Mouse (Mus musculus) right cerebral cortex, postnatal 36 days (tissue): ENCODE data around the gene Wdr76.
"Not testable (repeated sequence)": the region's sequence is repeated elsewhere in the genome, so short reads cannot be mapped to it uniquely, and the experiment has no call there.

Source experiments
- DNase-seq, 2 experiments: peaks; one replicate each; pipeline ENCODE4 v3.0.0; 2022; ENCODE audit warnings: low spot score in 2 of 2, mixed read lengths in 1 of 2

Wdr76 gene

GRCm38 (mm10) chr2:121505942-121506882 lies at the start of gene Wdr76, which contains the start of gene Mfap1a:
Gene Wdr76, plus strand, starts transcription at chr2:121506723.
Gene Mfap1a, minus strand, starts transcription at chr2:121506665.
- DNase-seq, result peak; percentile 78 to 87

DNA sequence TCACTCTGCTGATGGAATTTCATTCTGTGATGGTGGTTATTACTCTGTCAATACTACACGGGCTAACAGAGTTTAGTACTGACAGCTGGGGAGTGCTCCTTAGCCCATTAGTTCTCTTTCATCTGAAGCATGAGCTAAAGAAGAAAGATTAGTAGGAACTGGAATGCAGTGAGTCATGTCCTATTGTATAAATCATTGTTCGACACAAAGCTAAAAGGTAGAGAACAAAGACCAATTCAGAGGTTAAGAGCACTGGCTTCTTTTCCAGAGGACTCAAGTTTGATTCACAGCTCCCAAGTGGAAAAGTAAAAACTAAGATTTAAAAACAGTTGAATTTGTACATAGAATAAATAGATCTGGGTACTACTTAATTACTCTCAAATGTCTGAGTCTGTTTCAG lies 46.5 kb upstream of the Wdr76 start:
- DNase-seq, result no peak

GRCm38 (mm10) chr2:121468982-121469381 lies 37.5 kb upstream of the Wdr76 start:
- DNase-seq, result not testable (repeated sequence)

- not testable (repeated sequence) for DNase-seq
Measured at GRCm38 (mm10) chr2:121472783-121473182, 33.7 kb upstream of the Wdr76 start.

GRCm38 (mm10) chr2:121473301-121474179 lies 33.0 kb upstream of the Wdr76 start, which contains the start of gene Mfap1b:
Gene Mfap1b, minus strand, starts transcription at chr2:121474067.
- DNase-seq, result peak; percentile 80 to 88

GRCm38 (mm10) chr2:121474180-121474535 lies 32.4 kb upstream of the Wdr76 start:
- no peak for DNase-seq

DNA sequence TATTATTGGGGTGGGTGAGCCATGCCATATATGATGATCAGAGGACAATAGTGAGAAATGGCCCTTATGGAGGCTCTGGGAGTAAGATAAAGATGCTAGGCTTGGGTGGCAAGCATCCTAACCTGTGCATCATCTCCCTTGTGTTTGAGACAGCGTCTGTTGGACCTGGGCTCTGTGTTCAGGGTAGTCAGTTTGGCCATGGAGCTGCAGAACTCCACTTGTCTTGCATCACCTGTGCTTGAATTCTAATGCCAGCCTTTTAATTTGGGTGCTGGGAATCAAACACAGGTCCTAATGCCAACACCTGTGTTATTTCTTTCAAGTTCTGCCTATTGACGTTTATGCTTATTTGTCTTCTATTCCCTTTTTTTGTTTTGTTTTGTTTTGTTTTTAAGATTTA lies 31.2 kb upstream of the Wdr76 start:
- not testable (repeated sequence) for DNase-seq

DNA sequence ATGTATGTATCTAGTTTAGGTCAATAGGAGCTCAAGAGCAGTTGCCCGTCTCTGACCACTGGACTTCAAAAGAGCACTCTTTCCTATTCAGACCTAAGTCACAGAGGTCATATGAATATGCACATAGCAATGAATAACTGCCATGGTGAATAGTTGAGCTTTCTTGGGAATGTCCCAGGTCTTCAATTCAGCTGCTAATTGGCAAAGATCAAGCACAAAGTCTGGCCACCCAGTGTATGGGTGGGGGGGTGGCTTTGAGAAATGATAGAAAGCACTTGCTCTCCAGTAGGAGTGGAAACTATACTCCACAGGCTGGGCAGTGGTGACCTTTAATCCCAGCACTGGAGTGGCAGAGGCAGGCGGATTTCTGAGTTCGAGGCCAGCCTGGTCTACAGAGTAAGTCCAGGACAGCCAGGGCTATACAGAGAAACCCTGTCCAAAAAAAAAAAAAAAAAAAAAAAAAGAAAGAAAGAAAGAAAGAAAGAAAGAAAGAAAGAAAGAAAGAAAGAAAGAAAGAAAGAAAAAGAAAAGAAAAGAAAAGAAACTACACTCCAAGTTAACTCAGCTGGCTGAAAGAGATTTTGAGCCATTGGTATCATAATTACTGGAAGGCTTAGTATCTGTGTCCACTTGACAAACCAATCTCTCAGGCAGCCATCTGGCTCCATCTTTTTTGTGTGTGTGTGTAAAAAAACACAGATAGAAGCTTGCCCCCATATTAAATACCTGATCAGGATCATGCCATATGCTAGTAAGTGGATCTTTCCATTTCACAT lies 28.8 kb upstream of the Wdr76 start:
- no peak for DNase-seq

- DNase-seq, result no peak
Measured at GRCm38 (mm10) chr2:121480498-121480897, 26.0 kb upstream of the Wdr76 start.

DNA sequence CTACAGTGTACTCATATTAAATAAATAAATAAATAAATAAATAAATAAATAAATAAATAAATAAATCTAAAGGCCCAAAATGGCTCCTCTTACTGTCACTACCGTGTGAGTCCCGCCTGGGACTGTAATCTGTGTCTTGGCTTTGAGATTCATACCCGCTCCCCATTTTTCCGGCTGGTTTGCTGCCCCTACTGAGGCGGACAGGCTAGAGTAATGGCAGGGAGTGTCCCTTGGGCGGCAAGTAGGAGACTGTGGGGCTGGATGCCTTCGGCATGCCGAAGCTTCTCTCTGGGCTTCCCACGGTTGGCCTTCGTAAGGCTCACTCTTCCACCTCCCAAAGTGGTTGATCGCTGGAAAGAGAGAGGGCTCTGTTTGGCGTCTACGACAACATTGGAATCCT lies 25.6 kb upstream of the Wdr76 start:
- not testable (repeated sequence) for DNase-seq

GRCm38 (mm10) chr2:121483576-121483975 lies 22.9 kb upstream of the Wdr76 start:
- DNase-seq, result no peak

DNA sequence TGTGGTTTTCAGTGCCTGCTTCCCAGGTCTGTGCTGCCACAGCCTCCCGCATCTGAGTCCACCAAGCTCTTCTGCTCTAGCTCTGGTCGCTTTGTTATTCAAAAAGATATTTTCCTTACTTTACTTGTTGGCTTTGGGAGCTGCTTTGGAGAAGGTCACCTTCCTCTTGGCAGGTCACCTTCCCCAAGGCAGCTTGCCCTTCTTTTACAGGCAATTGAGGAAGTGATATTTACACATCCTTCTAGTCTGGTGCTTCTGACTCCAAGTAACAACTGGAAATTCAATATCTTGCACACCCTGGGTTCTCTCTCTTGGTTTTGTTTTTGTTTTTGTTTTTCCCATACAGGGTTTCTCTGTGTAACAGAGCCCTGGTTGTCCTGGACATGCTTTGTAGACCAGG lies 22.1 kb upstream of the Wdr76 start:
- not testable (repeated sequence) for DNase-seq

DNA sequence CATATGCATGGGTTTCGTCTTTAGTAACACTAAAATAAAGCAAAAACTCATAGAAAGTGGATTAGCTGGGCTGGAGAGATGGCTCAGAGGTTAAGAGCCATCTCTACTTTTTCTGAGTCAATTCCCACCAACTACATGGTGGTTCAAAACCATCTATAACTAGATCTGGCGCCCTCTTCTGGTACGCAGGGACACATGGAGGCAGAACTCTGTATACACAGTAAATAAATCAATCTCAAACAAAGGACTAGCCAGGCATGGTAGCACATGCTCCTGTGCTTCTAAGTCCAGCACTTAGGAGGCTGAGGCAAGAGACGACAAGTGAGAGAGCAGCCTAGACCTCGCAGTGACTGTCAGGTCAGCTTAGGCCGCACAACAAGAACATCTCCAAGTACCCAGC lies 5.0 kb upstream of the Wdr76 start:
- DNase-seq, result not testable (repeated sequence)

DNA sequence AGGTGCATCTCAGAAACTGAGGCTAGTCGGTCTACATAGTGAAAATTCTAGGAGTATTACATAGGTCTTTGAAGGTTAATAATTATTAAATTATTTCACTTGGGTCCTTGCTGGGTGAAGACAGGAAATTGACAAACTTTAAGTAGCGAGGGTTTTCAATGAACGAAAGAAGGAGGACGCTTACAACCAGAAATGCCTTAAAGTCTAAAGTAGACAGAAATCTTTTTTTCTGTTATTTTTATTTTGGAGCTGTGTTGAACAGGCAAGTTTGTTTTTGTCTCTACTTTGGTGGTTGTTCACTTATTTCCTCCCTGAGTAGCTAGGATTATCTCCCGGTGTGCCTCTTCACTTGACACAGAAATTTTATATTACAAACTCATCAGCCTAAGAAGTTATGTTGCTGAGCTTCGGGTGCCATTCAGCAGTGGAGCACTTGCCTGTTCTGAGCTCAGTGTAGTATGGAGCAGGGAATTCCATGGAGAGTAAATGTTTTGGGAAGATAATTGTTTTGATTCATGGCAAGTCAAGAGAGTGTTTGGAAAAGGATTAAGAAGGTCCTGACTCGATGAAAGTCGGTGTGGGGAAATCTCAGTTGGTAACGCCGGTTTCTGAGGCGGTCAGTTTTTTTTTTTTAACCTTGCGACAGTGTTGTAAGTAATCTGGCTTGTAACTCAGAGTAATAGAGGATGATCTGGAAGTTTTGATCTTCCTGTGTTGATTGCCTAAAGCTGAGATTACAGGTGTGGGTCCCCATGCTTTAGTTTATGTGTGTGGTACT lies 839 bp downstream of the Wdr76 start:
- no peak for DNase-seq

- DNase-seq, result no peak
Measured at GRCm38 (mm10) chr2:121507951-121508330, 1.4 kb downstream of the Wdr76 start.

- peak; percentile 28 to 46 for DNase-seq
Measured at GRCm38 (mm10) chr2:121509584-121509983, 3.1 kb downstream of the Wdr76 start.

DNA sequence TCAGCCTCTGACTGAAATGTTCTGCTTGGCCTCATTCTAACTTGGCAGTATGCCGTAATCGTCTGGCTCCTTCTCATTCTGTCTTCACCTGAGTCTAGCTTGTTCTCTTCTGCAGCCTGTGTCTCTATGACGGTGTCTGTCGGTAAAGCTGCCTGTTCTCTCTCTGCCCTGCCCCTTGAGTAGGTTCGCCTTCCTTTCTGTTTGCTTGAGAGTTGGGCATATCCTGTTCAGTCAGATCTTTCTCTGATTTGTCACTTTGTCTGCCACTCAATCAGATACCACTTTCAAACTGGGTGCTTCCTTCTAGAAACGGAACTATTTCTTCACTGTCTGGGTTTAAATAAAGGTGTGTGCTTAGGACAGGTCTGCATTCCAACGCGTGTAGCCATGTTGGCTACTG lies 4.9 kb downstream of the Wdr76 start:
- no peak for DNase-seq

DNA sequence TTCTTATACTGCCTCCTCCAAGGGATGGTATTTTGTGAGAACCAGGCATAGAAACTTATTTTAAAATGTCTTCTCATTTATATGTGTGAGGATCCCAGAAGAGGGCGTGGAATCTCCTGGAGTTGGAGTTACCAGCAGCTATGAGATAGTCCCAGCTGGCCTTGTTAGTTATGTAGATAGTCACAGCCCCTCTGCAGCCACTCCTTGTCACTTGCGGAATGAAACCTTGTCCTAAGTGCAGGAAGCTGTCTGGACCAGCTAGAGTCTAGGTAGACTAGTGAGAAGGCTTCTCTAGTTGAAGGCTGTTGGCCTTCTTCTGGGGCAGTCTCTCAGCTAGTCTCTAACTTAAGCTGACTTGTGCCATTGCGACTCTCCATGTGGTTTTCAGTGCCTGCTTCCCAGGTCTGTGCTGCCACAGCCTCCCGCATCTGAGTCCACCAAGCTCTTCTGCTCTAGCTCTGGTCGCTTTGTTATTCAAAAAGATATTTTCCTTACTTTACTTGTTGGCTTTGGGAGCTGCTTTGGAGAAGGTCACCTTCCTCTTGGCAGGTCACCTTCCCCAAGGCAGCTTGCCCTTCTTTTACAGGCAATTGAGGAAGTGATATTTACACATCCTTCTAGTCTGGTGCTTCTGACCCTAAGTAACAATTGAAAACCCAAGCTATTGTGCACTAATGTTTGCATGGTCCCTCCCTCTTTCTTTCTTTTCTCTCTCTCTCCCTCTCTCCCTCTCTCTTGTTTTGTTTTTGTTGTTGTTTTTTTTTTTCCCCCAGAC lies 6.7 kb downstream of the Wdr76 start:
- not testable (repeated sequence) for DNase-seq

DNA sequence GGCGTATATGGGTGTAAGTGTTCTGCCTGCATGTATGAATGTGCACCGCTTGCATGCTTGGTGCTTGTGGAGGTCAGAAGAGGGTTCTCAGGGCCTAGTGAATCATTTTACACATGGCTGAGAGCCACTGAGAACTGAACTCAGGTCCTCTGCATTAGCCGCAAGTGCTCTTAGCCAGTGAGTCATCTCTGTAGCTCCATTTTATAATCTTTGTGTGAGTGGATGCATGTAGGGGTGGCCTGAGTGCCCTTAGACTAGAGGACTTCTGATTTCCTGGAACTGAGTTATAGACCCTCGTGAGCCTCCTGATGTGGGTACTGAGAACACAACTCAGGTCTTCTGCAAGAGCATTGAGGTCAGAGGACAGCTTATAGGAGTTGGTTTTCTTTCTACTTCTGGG lies 7.7 kb downstream of the Wdr76 start:
- no peak for DNase-seq

- no peak for DNase-seq
Measured at GRCm38 (mm10) chr2:121518106-121518505, 11.6 kb downstream of the Wdr76 start.
